Mouse (Mus musculus) right cerebral cortex, postnatal 25 days (tissue): ENCODE data around the gene Azin2.
A peak's percentile ranks its signal among the peaks of the same experiment; 100 is the strongest.

Experiments
- DNase-seq: peaks from one replicate; pipeline ENCODE4 v3.0.0; 2022

Azin2 gene

GRCm38 (mm10) chr4:128977217-128977616, 15.0 kb upstream of the Azin2 start:
- no peak for DNase-seq

GRCm38 (mm10) chr4:128976577-128976976, 14.3 kb upstream of the Azin2 start:
- no peak for DNase-seq

GRCm38 (mm10) chr4:128974677-128975076, 12.4 kb upstream of the Azin2 start:
- no peak for DNase-seq

- DNase-seq, result no peak
These were observed 8.9 kb upstream of the Azin2 start for GRCm38 (mm10) chr4:128971065-128971694.

- DNase-seq, result no peak
These were observed 8.2 kb upstream of the Azin2 start for GRCm38 (mm10) chr4:128970417-128970807.

GRCm38 (mm10) chr4:128969607-128970416, 7.6 kb upstream of the Azin2 start:
- DNase-seq, result no peak

GRCm38 (mm10) chr4:128969081-128969480, 6.8 kb upstream of the Azin2 start:
- no peak for DNase-seq

- no peak for DNase-seq
These were observed 4.5 kb upstream of the Azin2 start for GRCm38 (mm10) chr4:128966751-128967150.

GRCm38 (mm10) chr4:128962926-128963290, 666 bp upstream of the Azin2 start:
- no peak for DNase-seq

- DNase-seq, result no peak
These were observed 777 bp downstream of the Azin2 start for GRCm38 (mm10) chr4:128961301-128962028.

- no peak for DNase-seq
These were observed 2.6 kb downstream of the Azin2 start for GRCm38 (mm10) chr4:128959676-128960075.

GRCm38 (mm10) chr4:128958849-128959248, 3.4 kb downstream of the Azin2 start:
- no peak for DNase-seq

- DNase-seq, result no peak
These were observed 4.1 kb downstream of the Azin2 start for GRCm38 (mm10) chr4:128958156-128958555.

GRCm38 (mm10) chr4:128957155-128957911, 4.9 kb downstream of the Azin2 start:
- DNase-seq, result no peak

- no peak for DNase-seq
These were observed 8.4 kb downstream of the Azin2 start for GRCm38 (mm10) chr4:128953851-128954250.

GRCm38 (mm10) chr4:128950461-128950860, 11.8 kb downstream of the Azin2 start:
- DNase-seq, result no peak

- peak; percentile 50 for DNase-seq
These were observed 12.7 kb downstream of the Azin2 start for GRCm38 (mm10) chr4:128949470-128950005.

GRCm38 (mm10) chr4:128948137-128948674, 14.0 kb downstream of the Azin2 start:
- DNase-seq, result no peak

GRCm38 (mm10) chr4:128947326-128947933, 14.8 kb downstream of the Azin2 start:
- no peak for DNase-seq

- no peak for DNase-seq
These were observed 15.5 kb downstream of the Azin2 start for GRCm38 (mm10) chr4:128946736-128947135.

GRCm38 (mm10) chr4:128942346-128942745, 19.9 kb downstream of the Azin2 start:
- DNase-seq, result no peak

- DNase-seq, result no peak
These were observed 26.6 kb downstream of the Azin2 start for GRCm38 (mm10) chr4:128935595-128935994.
